Comparison of ENCODE assay signal across 11 mouse cellular contexts in genomic region chr2:62808813-62809212, GRCm38 (mm10).
DNase-seq lines count a peak whose midpoint lies in the region; ATAC-seq and TF ChIP-seq lines count a peak whose summit lies in the region.
"Had no signal": no experiment of that assay in that cellular context is flagged by ENCODE, and none has a peak within 500 bp of the region (broad histone marks: within the 10 kb centered on the region; RNA-seq: fewer than 3 reads in every experiment).

No protein-coding gene starts in this region.

- 48% methylated on average over 4 of the region's 4 CpGs for WGBS in hindbrain, embryonic 12.5 days
- WGBS in hindbrain, embryonic 10.5 days = 61% methylated on average over 4 of the region's 4 CpGs
- WGBS in olfactory bulb, adult 2 months = 26% methylated on average over 4 of the region's 4 CpGs
- 36% methylated on average over 4 of the region's 4 CpGs for WGBS in liver, embryonic 12.5 days (ENCODE audit: insufficient replicate concordance)

- H3K9ac ChIP-seq in hindbrain, embryonic 12.5 days = no peak overlapping the region
- H3K9ac ChIP-seq in liver, embryonic 12.5 days = no peak overlapping the region
- H3K9ac ChIP-seq: embryonic facial prominence, embryonic 13.5 days had no signal

- H3K27me3 ChIP-seq in hindbrain, embryonic 12.5 days = no peaks in the 10 kb centered on the region
- no peaks in the 10 kb centered on the region for H3K27me3 ChIP-seq in hindbrain, embryonic 10.5 days (ENCODE audit: insufficient read depth, poor library complexity, severe bottlenecking)
- no peaks in the 10 kb centered on the region for H3K27me3 ChIP-seq in liver, embryonic 12.5 days (replicated peaks)
- H3K27me3 ChIP-seq: embryonic facial prominence, embryonic 13.5 days had no signal

- H3K36me3 ChIP-seq in hindbrain, embryonic 12.5 days = no peaks in the 10 kb centered on the region
- H3K36me3 ChIP-seq in hindbrain, embryonic 10.5 days = no peaks in the 10 kb centered on the region
- no peaks in the 10 kb centered on the region for H3K36me3 ChIP-seq in liver, embryonic 12.5 days
- H3K36me3 ChIP-seq: embryonic facial prominence, embryonic 13.5 days; limb, embryonic 10.5 days had no signal

- no peak overlapping the region for H3K4me3 ChIP-seq in hindbrain, embryonic 12.5 days
- no peak overlapping the region for H3K4me3 ChIP-seq in hindbrain, embryonic 10.5 days
- no peak overlapping the region for H3K4me3 ChIP-seq in olfactory bulb, adult 2 months (ENCODE audit: insufficient read depth, low read depth, low read length)
- no peak overlapping the region for H3K4me3 ChIP-seq in liver, embryonic 12.5 days
- H3K4me3 ChIP-seq: embryonic facial prominence, embryonic 13.5 days; limb, embryonic 10.5 days had no signal

- DNase-seq in hindbrain, embryonic 10.5 days (ENCODE audit: low spot score) = no peak
- peak; percentile 9 for DNase-seq in right cerebral cortex, postnatal 14 days
- DNase-seq in right cerebral cortex, postnatal 25 days = no peak
- peak; percentile 37 for DNase-seq in kidney, postnatal 10 days
- DNase-seq in heart, postnatal 36 days = no peak
- DNase-seq: thymus, postnatal 25 days had no signal

- H3K27ac ChIP-seq in hindbrain, embryonic 12.5 days = no peak overlapping the region
- no peak overlapping the region for H3K27ac ChIP-seq in hindbrain, embryonic 10.5 days
- peak overlapping the region; percentile 79 for H3K27ac ChIP-seq in olfactory bulb, adult 2 months (ENCODE audit: insufficient read depth, low read depth, low read length)
- no peak overlapping the region for H3K27ac ChIP-seq in liver, embryonic 12.5 days
- H3K27ac ChIP-seq: embryonic facial prominence, embryonic 13.5 days; limb, embryonic 10.5 days had no signal

- no peak for TF ChIP-seq CTCF in olfactory bulb, adult 2 months (IDR thresholded peaks at IDR 0.05; ENCODE audit: insufficient read depth, low read depth, low read length)

- H3K4me1 ChIP-seq in hindbrain, embryonic 12.5 days = peaks cover 3% of the 10 kb centered on the region; the same call in 1 of the 2 replicates
- 0 out of 2 replicates have a peak, but pooled peaks cover 3% of the 10 kb centered on the region for H3K4me1 ChIP-seq in hindbrain, embryonic 10.5 days (replicated peaks)
- no peaks in the 10 kb centered on the region for H3K4me1 ChIP-seq in olfactory bulb, adult 2 months (ENCODE audit: control insufficient read depth, insufficient read depth, low read length)
- no peaks in the 10 kb centered on the region for H3K4me1 ChIP-seq in liver, embryonic 12.5 days
- H3K4me1 ChIP-seq: embryonic facial prominence, embryonic 13.5 days; limb, embryonic 10.5 days had no signal

- TF ChIP-seq POLR2A in olfactory bulb, adult 2 months (IDR thresholded peaks at IDR 0.05; ENCODE audit: insufficient read depth, low read depth, low read length) = no peak

- intact Hi-C loops in heart, postnatal 36 days (cut with DNase I) = no loop called here

- H3K4me2 ChIP-seq in hindbrain, embryonic 12.5 days (replicated peaks) = no peak overlapping the region
- no peak overlapping the region for H3K4me2 ChIP-seq in liver, embryonic 12.5 days
- H3K4me2 ChIP-seq: embryonic facial prominence, embryonic 13.5 days had no signal

- ATAC-seq in hindbrain, embryonic 12.5 days (ENCODE audit: low FRiP score) = peak; percentile 44; the same call in 1 of the 2 replicates
- ATAC-seq in liver, embryonic 12.5 days = no peak

- H3K9me3 ChIP-seq in hindbrain, embryonic 12.5 days (replicated peaks) = no peaks in the 10 kb centered on the region
- no peaks in the 10 kb centered on the region for H3K9me3 ChIP-seq in hindbrain, embryonic 10.5 days
- no peaks in the 10 kb centered on the region for H3K9me3 ChIP-seq in liver, embryonic 12.5 days (replicated peaks)
- H3K9me3 ChIP-seq: embryonic facial prominence, embryonic 13.5 days; limb, embryonic 10.5 days had no signal

Comparison
In these comparisons a context has a peak if more than half of its experiments do, and no peak if none do; other contexts are left out.
1. DNase-seq: peak in right cerebral cortex, postnatal 14 days (single experiment) and kidney, postnatal 10 days (single experiment); none in hindbrain, embryonic 10.5 days (single experiment), right cerebral cortex, postnatal 25 days (single experiment) and heart, postnatal 36 days (0 of 2).